Mouse (Mus musculus) yolk sac, embryonic 10.5 days (tissue): ENCODE data around the gene Mib2.

Experiments used
- DNase-seq: peaks from one replicate; pipeline ENCODE4 v3.0.0-alpha.2; 2017; ENCODE audit warnings: low spot score

Gene Mib2

GRCm38 (mm10) chr4:155618321-155618720, 50.7 kb downstream of the Mib2 start:
- DNase-seq, result no peak

GRCm38 (mm10) chr4:155613264-155613663, 55.7 kb downstream of the Mib2 start:
- DNase-seq, result no peak

- no peak for DNase-seq
Measured at GRCm38 (mm10) chr4:155611860-155612259, 57.1 kb downstream of the Mib2 start.

- DNase-seq, result no peak
Measured at GRCm38 (mm10) chr4:155606825-155607224, 62.2 kb downstream of the Mib2 start.

GRCm38 (mm10) chr4:155605132-155605531, 63.9 kb downstream of the Mib2 start:
- DNase-seq, result no peak
